Mouse (Mus musculus): ENCODE results near the gene 4932438A13Rik.

DNA sequence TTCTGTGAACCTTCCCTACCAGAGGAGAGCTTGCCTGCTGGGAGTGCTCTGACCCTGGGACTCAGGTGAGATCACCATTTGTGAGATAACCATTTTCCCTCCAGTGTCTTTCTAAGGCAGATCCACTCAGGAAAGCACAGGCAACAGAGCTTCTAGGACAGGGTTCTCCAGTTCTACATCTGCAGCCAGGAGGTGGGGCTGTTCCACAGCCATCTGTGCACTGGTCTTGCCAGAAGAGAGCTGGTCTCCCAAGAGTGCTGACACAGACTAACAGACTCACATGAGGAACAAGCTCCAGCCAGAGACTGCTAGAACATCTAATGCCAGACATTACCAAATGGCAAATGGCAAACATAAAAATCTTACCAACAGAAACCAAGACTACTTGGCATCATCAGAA lies 210.3 kb downstream of the 4932438A13Rik start:
- TF ChIP-seq CTCF (IDR thresholded peaks at IDR 0.05; ENCODE audit: low read depth, low read length) (peak; percentile 66), POLR2A (IDR thresholded peaks at IDR 0.05; ENCODE audit: extremely low read depth, insufficient read depth, low read length) (no peak)

All from liver, adult 2 months (tissue).